Mouse (Mus musculus): ENCODE measurements around the gene Mtm1. TPM values are rescaled to one million over a fixed set of nuclear protein-coding genes. Genes with fewer than 3 reads are reported as not detected.
A peak's percentile ranks its signal among the peaks of the same experiment; 100 is the strongest.

Mtm1 gene
- total and polyA plus RNA-seq, 3 experiments, result 2.2 to 4.0 TPM; not detected in 1

- Histone ChIP-seq H3K27ac (ENCODE audit: control insufficient read depth, low read depth, low read length) (peak overlapping the region; percentile 84), H3K27me3 (ENCODE audit: control insufficient read depth in 1 of 2, insufficient read depth in 2 of 2, low read length in 2 of 2) (no peaks in the 10 kb centered on the region), H3K79me2 (ENCODE audit: control insufficient read depth, insufficient read depth, low read length, poor library complexity) (peaks cover 5% of the 10 kb centered on the region; the same call in 1 of the 2 replicates), H3K4me3 (ENCODE audit: control insufficient read depth in 1 of 2, insufficient read depth in 1 of 2, low read depth in 2 of 2, low read length in 2 of 2) (peak overlapping the region; percentile 87 to 93), H3K9me3 (replicated peaks; ENCODE audit: insufficient read depth, low read length) (no peaks in the 10 kb centered on the region), H3K36me3 (ENCODE audit: control insufficient read depth in 1 of 2, insufficient read depth in 2 of 2, low read length in 2 of 2) (peaks cover 0 to 15% of the 10 kb centered on the region in 2 experiments; a peak in 3 of 4 replicates), H3K9ac (ENCODE audit: control insufficient read depth, low read depth, low read length, poor library complexity, severe bottlenecking) (peak overlapping the region; percentile 83), H3K4me1 (ENCODE audit: control insufficient read depth in 1 of 2, insufficient read depth in 2 of 2, low read length in 2 of 2) (peaks cover 6 to 9% of the 10 kb centered on the region in 2 experiments; a peak in 3 of 4 replicates)
- DNase-seq (ENCODE audit: low read depth, low spot score), result peak; percentile 58
- TF ChIP-seq SIN3A (IDR thresholded peaks at IDR 0.05; ENCODE audit: low read length), result 0 out of 2 replicates have a peak, but pooled peaks have one; percentile 13
- TF ChIP-seq TCF12 (IDR thresholded peaks at IDR 0.05; ENCODE audit: low read depth, low read length), result no peak
- TF ChIP-seq MYC (IDR thresholded peaks at IDR 0.05; ENCODE audit: low read depth, low read length), result no peak
- TF ChIP-seq TAL1 (IDR thresholded peaks at IDR 0.05; ENCODE audit: low read length), result no peak
- TF ChIP-seq MAFK (IDR thresholded peaks at IDR 0.05; ENCODE audit: borderline replicate concordance, low read depth, low read length), result no peak
- peak in 1 of 2 experiments; percentile 32; a peak in 1 of 4 replicates for TF ChIP-seq POLR2A (IDR thresholded peaks at IDR 0.05; ENCODE audit: control insufficient read depth in 1 of 2, insufficient read depth in 1 of 2, low read depth in 1 of 2, low read length in 2 of 2, poor library complexity in 1 of 2)
Measured at GRCm38 (mm10) chrX:71215113-71215708, 4.6 kb downstream of the Mtm1 start.

GRCm38 (mm10) chrX:71216879-71217278, 6.3 kb downstream of the Mtm1 start:
- Histone ChIP-seq H3K9ac (ENCODE audit: control insufficient read depth, low read depth, low read length, poor library complexity, severe bottlenecking) (peak overlapping the region; percentile 62), H3K36me3 (ENCODE audit: control insufficient read depth in 1 of 2, insufficient read depth in 2 of 2, low read length in 2 of 2) (peaks cover 0 to 23% of the 10 kb centered on the region in 2 experiments; a peak in 3 of 4 replicates), H3K9me3 (replicated peaks; ENCODE audit: insufficient read depth, low read length) (no peaks in the 10 kb centered on the region), H3K27ac (ENCODE audit: control insufficient read depth, low read depth, low read length) (peak overlapping the region; percentile 94), H3K4me3 (ENCODE audit: control insufficient read depth in 1 of 2, insufficient read depth in 1 of 2, low read depth in 2 of 2, low read length in 2 of 2) (peak overlapping the region; percentile 26 to 93), H3K27me3 (ENCODE audit: control insufficient read depth in 1 of 2, insufficient read depth in 2 of 2, low read length in 2 of 2) (no peaks in the 10 kb centered on the region), H3K4me1 (ENCODE audit: control insufficient read depth in 1 of 2, insufficient read depth in 2 of 2, low read length in 2 of 2) (peaks cover 9 to 15% of the 10 kb centered on the region in 2 experiments; a peak in 3 of 4 replicates), H3K79me2 (ENCODE audit: control insufficient read depth, insufficient read depth, low read length, poor library complexity) (peaks cover 5% of the 10 kb centered on the region; the same call in 1 of the 2 replicates)
- DNase-seq (ENCODE audit: low read depth, low spot score), result peak; percentile 55
- TF ChIP-seq SMC3 (IDR thresholded peaks at IDR 0.05; ENCODE audit: low read depth, low read length) (no peak), TCF12 (IDR thresholded peaks at IDR 0.05; ENCODE audit: low read depth, low read length) (peak; percentile 77), MEF2A (IDR thresholded peaks at IDR 0.05; ENCODE audit: extremely low read depth, insufficient replicate concordance, low read depth, low read length, poor library complexity, severe bottlenecking) (no peak), EP300 (IDR thresholded peaks at IDR 0.05; ENCODE audit: low read depth in 1 of 2, low read length in 2 of 2) (peak in 1 of 2 experiments; percentile 63; a peak in 2 of 4 replicates), CHD2 (IDR thresholded peaks at IDR 0.05; ENCODE audit: low read length) (no peak), RAD21 (IDR thresholded peaks at IDR 0.05; ENCODE audit: low read depth, low read length) (no peak), ETS1 (IDR thresholded peaks at IDR 0.05; ENCODE audit: low read depth, low read length) (peak; percentile 43; the same call in 1 of the 2 replicates), ZC3H11A (IDR thresholded peaks at IDR 0.05; ENCODE audit: low read depth, low read length) (no peak), USF2 (IDR thresholded peaks at IDR 0.05; ENCODE audit: borderline replicate concordance in 1 of 2, insufficient read depth in 1 of 2, low read depth in 1 of 2, low read length in 2 of 2) (no peak), UBTF (IDR thresholded peaks at IDR 0.05; ENCODE audit: borderline replicate concordance, insufficient read depth, low read depth, low read length) (no peak), MAZ (IDR thresholded peaks at IDR 0.05; ENCODE audit: low read depth, low read length) (no peak), NELFE (IDR thresholded peaks at IDR 0.05; ENCODE audit: low read depth, low read length) (no peak), JUND (IDR thresholded peaks at IDR 0.05; ENCODE audit: low read depth, low read length) (no peak), RCOR1 (IDR thresholded peaks at IDR 0.05; ENCODE audit: low read depth, low read length) (0 out of 2 replicates have a peak, but pooled peaks have one; percentile 21), NRF1 (IDR thresholded peaks at IDR 0.05; ENCODE audit: insufficient read depth, low read depth, low read length, poor library complexity, severe bottlenecking) (no peak), MXI1 (IDR thresholded peaks at IDR 0.05; ENCODE audit: low read depth, low read length) (no peak; the same call in 1 of the 2 replicates), USF1 (IDR thresholded peaks at IDR 0.05; ENCODE audit: low read depth, low read length) (no peak), POLR2AphosphoS5 (IDR thresholded peaks at IDR 0.05; ENCODE audit: borderline replicate concordance, low read depth, low read length) (no peak), GATA1 (IDR thresholded peaks at IDR 0.05; ENCODE audit: low read depth, low read length) (peak; percentile 76), CTCF (IDR thresholded peaks at IDR 0.05 in 2 of 3, conservative IDR thresholded peaks at IDR 0.05 in 1 of 3; ENCODE audit: control insufficient read depth in 1 of 3, insufficient read depth in 1 of 3, low read depth in 2 of 3, low read length in 3 of 3, poor library complexity in 1 of 3, severe bottlenecking in 1 of 3) (no peak), ZMIZ1 (IDR thresholded peaks at IDR 0.05; ENCODE audit: low read depth, low read length) (no peak), ZNF384 (IDR thresholded peaks at IDR 0.05; ENCODE audit: low read depth, low read length) (no peak), SIN3A (IDR thresholded peaks at IDR 0.05; ENCODE audit: low read length) (no peak), MAX (IDR thresholded peaks at IDR 0.05; ENCODE audit: low read length) (no peak), MYB (IDR thresholded peaks at IDR 0.05; ENCODE audit: low read depth, low read length) (no peak), TAL1 (IDR thresholded peaks at IDR 0.05; ENCODE audit: low read length) (peak; percentile 45; the same call in 1 of the 2 replicates)

Measured in MEL (cell line).